8 mouse cellular contexts compared by ENCODE assay signal in genomic region chr13:17694414-17694813, GRCm38 (mm10). TPM values are rescaled to one million over a fixed set of nuclear protein-coding genes. Genes with fewer than 3 reads are reported as not detected.
DNase-seq lines count a peak whose midpoint lies in the region; ATAC-seq and TF ChIP-seq lines count a peak whose summit lies in the region.

No protein-coding gene starts in this region.

- H3K4me2 ChIP-seq in heart, postnatal 0 days (ENCODE audit: low read depth, low read length) = peak overlapping the region; percentile 84

- no peak for TF ChIP-seq EP300 in heart, postnatal 0 days (IDR thresholded peaks at IDR 0.05; ENCODE audit: low read depth)

- H3K36me3 ChIP-seq in heart, embryonic 10.5 days = no peaks in the 10 kb centered on the region
- no peaks in the 10 kb centered on the region for H3K36me3 ChIP-seq in spleen, adult 2 months (ENCODE audit: control insufficient read depth, insufficient read depth, low read length)
- no peaks in the 10 kb centered on the region for H3K36me3 ChIP-seq in heart, postnatal 0 days (replicated peaks; ENCODE audit: control insufficient read depth, insufficient read depth, low read length)

- peak overlapping the region; percentile 83 for H3K9ac ChIP-seq in heart, postnatal 0 days (replicated peaks; ENCODE audit: low read depth, low read length)

- peak overlapping the region; percentile 95 for H3K27ac ChIP-seq in heart, embryonic 10.5 days
- H3K27ac ChIP-seq in spleen, adult 2 months (ENCODE audit: insufficient read depth, low read length) = peak overlapping the region; percentile 81
- peak overlapping the region; percentile 89 for H3K27ac ChIP-seq in heart, postnatal 0 days (ENCODE audit: low read depth)

- H3K9me3 ChIP-seq in heart, embryonic 10.5 days = no peaks in the 10 kb centered on the region
- H3K9me3 ChIP-seq in heart, postnatal 0 days (replicated peaks; ENCODE audit: control insufficient read depth, low read length) = no peaks in the 10 kb centered on the region

- no peak for TF ChIP-seq CTCF in spleen, adult 2 months (IDR thresholded peaks at IDR 0.05; ENCODE audit: extremely low read depth, insufficient read depth, insufficient read length, insufficient replicate concordance)
- no peak for TF ChIP-seq CTCF in heart, postnatal 0 days (IDR thresholded peaks at IDR 0.05; ENCODE audit: low read depth)

- peak overlapping the region; percentile 80 for H3K4me3 ChIP-seq in heart, embryonic 10.5 days
- peak overlapping the region; percentile 86 for H3K4me3 ChIP-seq in spleen, adult 2 months (ENCODE audit: extremely low read depth, insufficient read depth, insufficient read length)
- peak overlapping the region; percentile 84 for H3K4me3 ChIP-seq in heart, postnatal 0 days (ENCODE audit: low read depth, low read length)

- ATAC-seq in heart, postnatal 0 days (ENCODE audit: insufficient read depth, low read depth) = peak; percentile 60
- peak; percentile 17 for ATAC-seq in megakaryocyte progenitor cell, adult 5-6 weeks (replicated peaks; ENCODE audit: poor library complexity)
- no peak for ATAC-seq in activated CD4-positive, CD25-positive, alpha-beta regulatory T cell, adult 4 months

- no peak for TF ChIP-seq POLR2A in spleen, adult 2 months (IDR thresholded peaks at IDR 0.05; ENCODE audit: low read depth, low read length)

- H3K4me1 ChIP-seq in heart, embryonic 10.5 days = no peaks in the 10 kb centered on the region
- no peaks in the 10 kb centered on the region for H3K4me1 ChIP-seq in spleen, adult 2 months (ENCODE audit: control insufficient read depth, insufficient read depth, insufficient read length)
- peaks cover 13% of the 10 kb centered on the region; the same call in 1 of the 2 replicates for H3K4me1 ChIP-seq in heart, postnatal 0 days (ENCODE audit: control insufficient read depth, insufficient read depth)

- no peaks in the 10 kb centered on the region for H3K27me3 ChIP-seq in heart, embryonic 10.5 days (ENCODE audit: insufficient read depth, poor library complexity, severe bottlenecking)
- H3K27me3 ChIP-seq in spleen, adult 2 months (ENCODE audit: control insufficient read depth, insufficient read depth, low read length) = no peaks in the 10 kb centered on the region
- no peaks in the 10 kb centered on the region for H3K27me3 ChIP-seq in heart, postnatal 0 days (ENCODE audit: control insufficient read depth, insufficient read depth, low read length)

- under 1% methylated on average over 21 of the region's 25 CpGs for WGBS in heart, embryonic 10.5 days
- under 1% methylated on average over 24 of the region's 25 CpGs for WGBS in spleen, adult 2 months
- WGBS in heart, postnatal 0 days = 0% methylated on average over 24 of the region's 25 CpGs

- DNase-seq in heart, embryonic 10.5 days (ENCODE audit: low spot score) = no peak
- no peak for DNase-seq in heart, adult 18-20 months
- no peak for DNase-seq in spleen, adult 2 months (ENCODE audit: low read depth in 1 of 2, low spot score in 2 of 2)
- no peak for DNase-seq in spleen, postnatal 14 days (ENCODE audit: low spot score in 2 of 2)
- DNase-seq in heart, postnatal 0 days (ENCODE audit: low spot score) = peak; percentile 57
- DNase-seq in thymus, postnatal 10 days (ENCODE audit: low spot score in 2 of 2) = no peak

RNA-seq across cellular contexts. Expression of gene Mplkip, which starts 0.6 kb away (rescaled TPM):
- polyA plus RNA-seq in heart, embryonic 10.5 days (2016; fragmentation: Nextera tagmentation; extraction: Ambion mirVana) = 38.2 and 47.1 TPM in 2 replicates
- 1 to 10 TPM; 6.2 to 6.6 TPM for total RNA-seq in heart, adult 18-20 months (2021)
- 8.0 and 14.5 TPM in 2 replicates for polyA plus RNA-seq in spleen, adult 2 months (2012; rRNA removed)
- 6.0 and 7.0 TPM in 2 replicates for total RNA-seq in heart, postnatal 0 days (2014; rRNA removed; ENCODE audit: low replicate concordance)
- polyA plus RNA-seq in heart, postnatal 0 days (2015; fragmentation: Nextera tagmentation; extraction: Ambion mirVana) = 20.1 and 20.8 TPM in 2 replicates
- total RNA-seq in megakaryocyte progenitor cell, adult 5-6 weeks (2015) = 69.3 and 84.3 TPM in 2 replicates
- total RNA-seq in megakaryocyte progenitor cell, adult 5-6 weeks (2017) = 24.4 and 24.9 TPM in 2 replicates
- 10 to 100 TPM; 17.2 to 18.4 TPM for polyA plus RNA-seq in activated CD4-positive, CD25-positive, alpha-beta regulatory T cell, adult 4 months (2017; shearing (Covaris generic))

RNA-seq across cellular contexts. Expression of gene Sugct, which starts 0.9 kb away (rescaled TPM):
- polyA plus RNA-seq in heart, embryonic 10.5 days (2016; fragmentation: Nextera tagmentation; extraction: Ambion mirVana) = 4.2 and 4.3 TPM in 2 replicates
- 1 to 10 TPM in 1 of 2 experiments, under 1 TPM in 1; 0.79 to 1.5 TPM for total RNA-seq in heart, adult 18-20 months (2021)
- polyA plus RNA-seq in spleen, adult 2 months (2012; rRNA removed) = 0.18 and 0.34 TPM in 2 replicates
- 1.3 and 1.7 TPM in 2 replicates for total RNA-seq in heart, postnatal 0 days (2014; rRNA removed; ENCODE audit: low replicate concordance)
- 3.9 and 4.4 TPM in 2 replicates for polyA plus RNA-seq in heart, postnatal 0 days (2015; fragmentation: Nextera tagmentation; extraction: Ambion mirVana)
- total RNA-seq in megakaryocyte progenitor cell, adult 5-6 weeks (2015) = 1.1 and 1.4 TPM in 2 replicates
- 2.2 and 2.7 TPM in 2 replicates for total RNA-seq in megakaryocyte progenitor cell, adult 5-6 weeks (2017)
- polyA plus RNA-seq in activated CD4-positive, CD25-positive, alpha-beta regulatory T cell, adult 4 months (2017; shearing (Covaris generic)) = under 1 TPM; 0.26 to 0.98 TPM
